Mouse (Mus musculus) macrophage (primary cell): ENCODE measurements around the gene Qrich1. TPM values are rescaled to one million over a fixed set of nuclear protein-coding genes. Genes with fewer than 3 reads are reported as not detected.
A peak's percentile ranks its signal among the peaks of the same experiment; 100 is the strongest.

Source experiments
- H3K27ac ChIP-seq: fragments of 350-480 bp; formaldehyde crosslinking; 2 replicates; pipeline ENCODE4 v1.9.0; 2021
- H3K36me3 ChIP-seq: fragments of 350-480 bp; formaldehyde crosslinking; 2 replicates; pipeline ENCODE4 v1.9.0; 2021; ENCODE audit errors: inconsistent target
- H3K4me3 ChIP-seq: fragments of 350-480 bp; formaldehyde crosslinking; 2 replicates; pipeline ENCODE4 v1.9.0; 2021; ENCODE audit errors: inconsistent target
- H3K79me2 ChIP-seq: fragments of 350-480 bp; formaldehyde crosslinking; 2 replicates; pipeline ENCODE4 v1.9.0; 2021; ENCODE audit errors: inconsistent target
- WGBS: methylation state at CpG from one replicate; pipeline ENCODE4 v1.1.7; 2026; ENCODE audit warnings: inconsistent platforms; ENCODE audit not compliant: missing documents; 5-methylcytosine and 5-hydroxymethylcytosine counted together
- polyA plus RNA-seq: library from polyadenylated mRNA; stranded (reverse); fragments of 250-400 nt; gene quantifications from 3 replicates; pipeline ENCODE4 v1.2.4, GENCODE M21; 2018; ENCODE audit warnings: inconsistent platforms

Qrich1 gene
- polyA plus RNA-seq, 1 experiment from 2014 or later, result 92.9 TPM

DNA sequence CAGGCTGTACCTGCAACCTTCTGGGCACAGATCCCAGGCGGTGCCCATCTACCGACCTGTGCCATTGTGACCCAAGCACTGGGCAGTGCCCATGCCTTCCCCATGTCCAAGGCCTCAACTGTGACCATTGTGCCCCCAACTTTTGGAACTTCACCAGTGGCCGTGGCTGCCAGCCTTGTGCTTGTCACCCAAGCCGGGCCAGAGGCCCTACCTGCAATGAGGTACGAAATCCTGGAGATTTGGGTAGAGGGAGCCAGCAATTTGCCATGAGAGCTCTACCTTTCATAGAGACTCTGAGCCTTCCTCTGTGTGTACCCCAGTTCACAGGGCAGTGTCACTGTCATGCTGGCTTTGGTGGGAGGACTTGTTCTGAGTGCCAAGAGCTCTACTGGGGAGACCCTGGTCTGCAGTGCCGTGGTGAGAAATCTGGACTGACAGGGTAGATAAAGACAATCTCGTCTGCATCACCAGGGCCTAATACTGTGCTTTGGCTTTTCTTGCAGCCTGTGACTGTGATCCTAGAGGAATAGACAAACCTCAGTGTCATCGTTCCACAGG lies 29.6 kb upstream of the Qrich1 start:
- Histone ChIP-seq H3K79me2 (peaks cover 10% of the 10 kb centered on the region), H3K4me3 (no peak overlapping the region), H3K27ac (no peak overlapping the region), H3K36me3 (no peaks in the 10 kb centered on the region)
- whole genome bisulfite sequencing, result 92% methylated on average over 8 of the region's 8 CpGs

DNA sequence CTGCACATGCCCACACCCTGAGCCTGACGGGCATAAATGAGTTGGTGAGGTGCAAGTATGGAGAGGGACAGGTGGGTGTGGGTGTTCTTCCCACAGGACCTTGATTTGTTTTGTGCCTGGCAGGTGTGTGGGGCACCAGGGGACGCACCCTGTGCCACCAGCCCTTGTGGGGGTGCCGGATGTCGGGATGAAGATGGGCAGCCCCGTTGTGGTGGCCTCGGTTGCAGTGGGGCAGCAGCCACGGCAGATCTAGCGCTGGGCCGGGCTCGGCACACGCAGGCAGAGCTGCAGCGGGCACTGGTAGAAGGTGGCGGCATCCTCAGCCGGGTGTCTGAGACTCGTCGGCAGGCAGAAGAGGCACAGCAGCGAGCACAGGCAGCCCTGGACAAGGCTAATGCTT lies 28.2 kb upstream of the Qrich1 start:
- no peak overlapping the region for H3K4me3 ChIP-seq
- peaks cover 24% of the 10 kb centered on the region for H3K79me2 ChIP-seq
- WGBS, result 94% methylated on average over 17 of the region's 17 CpGs
- peaks cover 7% of the 10 kb centered on the region; the same call in 1 of the 2 replicates for H3K36me3 ChIP-seq
- no peak overlapping the region for H3K27ac ChIP-seq

DNA sequence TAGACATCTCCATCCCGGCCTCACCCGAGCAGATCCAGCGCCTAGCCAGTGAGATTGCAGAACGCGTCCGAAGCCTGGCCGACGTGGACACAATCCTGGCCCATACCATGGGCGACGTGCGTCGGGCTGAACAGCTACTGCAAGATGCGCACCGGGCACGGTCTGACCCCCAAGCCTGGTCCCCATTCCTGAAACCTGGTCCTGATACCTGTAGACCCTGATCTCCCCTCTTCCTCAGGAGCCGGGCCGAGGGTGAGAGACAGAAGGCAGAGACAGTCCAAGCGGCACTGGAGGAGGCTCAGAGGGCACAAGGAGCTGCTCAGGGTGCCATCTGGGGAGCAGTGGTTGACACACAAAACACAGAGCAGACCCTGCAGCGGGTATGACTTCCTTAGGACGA lies 27.4 kb upstream of the Qrich1 start:
- no peak overlapping the region for H3K27ac ChIP-seq
- H3K4me3 ChIP-seq, result no peak overlapping the region
- peaks cover 13% of the 10 kb centered on the region for H3K36me3 ChIP-seq
- peaks cover 32% of the 10 kb centered on the region for H3K79me2 ChIP-seq
- WGBS, result 93% methylated on average over 19 of the region's 20 CpGs

- peak overlapping the region; percentile 40 for H3K4me3 ChIP-seq
- WGBS, result 50% methylated on average over 25 of the region's 26 CpGs
These were observed 26.7 kb upstream of the Qrich1 start for GRCm38 (mm10) chr9:108489702-108490558.

GRCm38 (mm10) chr9:108490559-108491285 lies 25.9 kb upstream of the Qrich1 start, which contains the start of gene Usp19:
TSS of gene Usp19 (plus strand) at chr9:108490602.
- Histone ChIP-seq H3K27ac (peak within 1 kb of the TSS; percentile 75), H3K4me3 (peak within 1 kb of the TSS; percentile 95), H3K79me2 (peaks cover 32% of the 10 kb centered on the region), H3K36me3 (peaks cover 27% of the 10 kb centered on the region)
- WGBS, result under 1% methylated on average over 69 of the region's 69 CpGs

More at GRCm38 (mm10) chr9:108489702-108490558, 26.7 kb upstream of the Qrich1 start:
- Histone ChIP-seq H3K27ac (peak overlapping the region; percentile 48), H3K79me2 (peaks cover 32% of the 10 kb centered on the region), H3K36me3 (peaks cover 20% of the 10 kb centered on the region)

DNA sequence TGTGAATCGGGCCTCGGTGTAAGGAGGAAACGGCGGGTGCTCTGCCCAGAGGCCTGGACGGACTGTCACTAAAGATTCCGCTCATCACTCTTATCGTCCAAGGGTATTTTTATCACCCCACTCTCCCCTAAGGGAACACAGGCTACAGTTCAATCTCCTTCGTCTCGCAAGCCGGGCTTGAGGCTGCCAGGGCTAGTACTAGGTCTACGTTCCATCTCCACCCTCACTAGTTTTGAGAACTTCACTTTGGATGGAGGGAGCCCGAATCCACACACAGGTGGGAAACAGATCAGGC lies 25.4 kb upstream of the Qrich1 start:
- WGBS, result 3% methylated on average over 12 of the region's 12 CpGs
- H3K79me2 ChIP-seq, result peaks cover 32% of the 10 kb centered on the region
- H3K4me3 ChIP-seq, result peak overlapping the region; percentile 95
- peak overlapping the region; percentile 75 for H3K27ac ChIP-seq
- H3K36me3 ChIP-seq, result peaks cover 32% of the 10 kb centered on the region

DNA sequence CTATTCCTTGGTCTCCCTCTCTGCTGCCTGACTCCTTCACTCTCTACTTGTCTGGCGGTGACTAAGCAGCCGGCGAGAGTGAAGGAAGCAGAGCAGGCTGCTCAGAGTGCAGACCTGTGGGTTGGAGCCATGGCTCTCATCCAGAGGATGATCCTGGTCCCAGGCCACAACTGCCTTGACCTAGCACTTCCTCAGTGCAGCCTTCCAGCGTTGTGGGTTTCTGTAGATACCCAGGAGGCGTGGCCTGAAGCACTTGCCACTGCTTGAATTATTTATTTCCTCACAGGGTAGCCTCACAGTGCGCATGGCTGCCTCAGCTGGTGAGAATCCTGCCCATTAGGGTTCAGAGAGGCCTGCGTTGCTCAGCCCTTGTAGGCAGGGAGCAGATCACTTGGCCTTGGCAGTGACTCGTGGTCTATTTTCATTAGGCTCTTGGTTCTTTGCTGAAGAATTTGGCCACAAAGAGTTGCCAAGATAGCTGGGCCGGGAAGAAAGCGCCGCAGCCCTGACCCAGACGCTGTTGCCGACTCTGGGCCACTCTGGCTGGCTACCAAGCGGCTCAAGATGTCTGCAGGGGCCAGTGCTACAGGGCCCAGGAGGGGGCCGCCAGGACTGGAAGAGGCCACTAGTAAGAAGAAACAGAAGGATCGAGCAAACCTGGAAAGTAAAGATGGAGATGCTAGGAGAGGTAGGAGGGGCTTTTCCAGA lies 24.4 kb upstream of the Qrich1 start:
- H3K79me2 ChIP-seq, result peaks cover 32% of the 10 kb centered on the region
- H3K36me3 ChIP-seq, result peaks cover 42% of the 10 kb centered on the region
- 41% methylated on average over 16 of the region's 16 CpGs for WGBS
- peak overlapping the region; percentile 95 for H3K4me3 ChIP-seq
- H3K27ac ChIP-seq, result peak overlapping the region; percentile 75

DNA sequence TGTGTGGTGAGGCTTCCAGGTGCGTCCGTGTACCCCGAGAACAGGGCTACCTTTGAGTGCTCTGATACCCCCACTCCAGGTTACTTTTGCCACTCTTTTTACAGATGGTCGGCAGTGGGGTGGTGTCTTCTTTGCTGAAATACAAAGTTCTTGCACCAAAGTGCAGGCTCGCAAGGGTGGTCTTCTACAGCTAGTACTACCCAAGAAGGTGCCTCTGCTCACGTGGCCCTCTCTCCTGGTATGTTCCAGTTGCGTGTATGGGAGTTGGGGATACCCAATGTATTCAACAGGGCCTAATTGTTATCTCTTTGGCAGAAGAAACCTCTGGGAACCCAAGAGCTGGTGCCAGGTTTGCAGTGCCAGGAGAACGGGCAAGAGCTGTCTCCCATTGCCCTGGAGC lies 23.4 kb upstream of the Qrich1 start:
- WGBS, result 98% methylated on average over 8 of the region's 8 CpGs
- Histone ChIP-seq H3K36me3 (peaks cover 53% of the 10 kb centered on the region), H3K27ac (no peak overlapping the region), H3K4me3 (no peak overlapping the region), H3K79me2 (peaks cover 32% of the 10 kb centered on the region)

- Histone ChIP-seq H3K27ac (no peak overlapping the region), H3K36me3 (peaks cover 63% of the 10 kb centered on the region), H3K4me3 (no peak overlapping the region), H3K79me2 (peaks cover 32% of the 10 kb centered on the region)
- WGBS, result 98% methylated on average over 18 of the region's 19 CpGs
These were observed 22.3 kb upstream of the Qrich1 start for GRCm38 (mm10) chr9:108494146-108494825.

GRCm38 (mm10) chr9:108494905-108495304 lies 21.7 kb upstream of the Qrich1 start:
- Histone ChIP-seq H3K36me3 (peaks cover 69% of the 10 kb centered on the region), H3K79me2 (peaks cover 32% of the 10 kb centered on the region), H3K27ac (no peak overlapping the region), H3K4me3 (no peak overlapping the region)
- WGBS, result 83% methylated on average over 10 of the region's 10 CpGs

GRCm38 (mm10) chr9:108499231-108499630 lies 17.4 kb upstream of the Qrich1 start:
- WGBS, result 92% methylated on average over 7 of the region's 7 CpGs
- Histone ChIP-seq H3K27ac (no peak overlapping the region), H3K36me3 (peaks cover 84% of the 10 kb centered on the region), H3K4me3 (no peak overlapping the region), H3K79me2 (no peaks in the 10 kb centered on the region; the same call in 1 of the 2 replicates)

DNA sequence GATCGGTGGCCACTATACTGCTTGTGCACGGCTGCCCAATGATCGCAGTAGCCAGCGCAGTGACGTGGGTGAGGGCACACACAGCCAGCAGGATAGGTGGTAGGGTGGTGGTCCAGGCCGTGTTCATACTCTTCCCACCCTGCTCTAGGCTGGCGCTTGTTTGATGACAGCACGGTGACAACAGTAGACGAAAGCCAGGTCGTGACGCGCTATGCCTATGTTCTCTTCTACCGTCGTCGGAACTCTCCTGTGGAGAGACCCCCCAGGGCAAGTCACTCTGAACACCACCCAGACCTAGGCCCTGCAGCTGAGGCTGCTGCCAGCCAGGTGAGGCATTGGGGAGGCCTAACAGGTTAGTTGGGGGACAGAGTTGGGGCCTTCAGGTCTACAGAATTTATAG lies 16.7 kb upstream of the Qrich1 start:
- H3K36me3 ChIP-seq, result peaks cover 77% of the 10 kb centered on the region
- H3K27ac ChIP-seq, result no peak overlapping the region
- no peaks in the 10 kb centered on the region; the same call in 1 of the 2 replicates for H3K79me2 ChIP-seq
- 98% methylated on average over 15 of the region's 15 CpGs for WGBS
- no peak overlapping the region for H3K4me3 ChIP-seq

GRCm38 (mm10) chr9:108506901-108507300 lies 9.7 kb upstream of the Qrich1 start:
- Histone ChIP-seq H3K27ac (no peak overlapping the region), H3K79me2 (peaks cover 20% of the 10 kb centered on the region), H3K36me3 (peaks cover 36% of the 10 kb centered on the region), H3K4me3 (peak overlapping the region; percentile 79; the same call in 1 of the 2 replicates)
- WGBS, result 94% methylated on average over 7 of the region's 7 CpGs
